Mouse (Mus musculus) forebrain, embryonic 11.5 days (tissue): ENCODE results near the gene Galnt2. TPM values are rescaled to one million over a fixed set of nuclear protein-coding genes. Genes with fewer than 3 reads are reported as not detected.

Experiments
- ATAC-seq: fragments of 200-750 bp; cut with Nextera tagmentation; replicated peaks from 2 replicates; pipeline ENCODE4 v1.8.0; 2017; ENCODE audit warnings: moderate TSS enrichment; ENCODE audit not compliant: low FRiP score
- DNase-seq: peaks from one replicate; pipeline ENCODE4 v3.0.0-alpha.2; 2017; ENCODE audit warnings: low spot score
- H3K27ac ChIP-seq: fragments of 300-500 bp; sonication (generic); 2 replicates; pipeline ENCODE4 v1.5.1; 2014; ENCODE audit warnings: low read depth, low read length
- H3K27me3 ChIP-seq: fragments of 300-500 bp; sonication (generic); 2 replicates; pipeline ENCODE4 v1.6.1; 2014; ENCODE audit warnings: mild to moderate bottlenecking, low read length, mixed read lengths; ENCODE audit not compliant: control insufficient read depth, insufficient read depth
- H3K36me3 ChIP-seq: fragments of 300-500 bp; sonication (generic); 2 replicates; pipeline ENCODE4 v1.6.1; 2014; ENCODE audit warnings: mild to moderate bottlenecking, low read length, moderate library complexity, mixed read lengths; ENCODE audit not compliant: control insufficient read depth, insufficient read depth
- H3K4me1 ChIP-seq: fragments of 300-500 bp; sonication (generic); replicated peaks from 2 replicates; pipeline ENCODE4 v1.6.1; 2014; ENCODE audit warnings: low read length, mixed read lengths; ENCODE audit not compliant: control insufficient read depth, insufficient read depth
- H3K4me2 ChIP-seq: fragments of 300-500 bp; sonication (generic); 2 replicates; pipeline ENCODE4 v1.6.1; 2014; ENCODE audit warnings: low read depth, mild to moderate bottlenecking, low read length, moderate library complexity, mixed read lengths; ENCODE audit not compliant: severe bottlenecking
- H3K4me3 ChIP-seq: fragments of 300-500 bp; sonication (generic); 2 replicates; pipeline ENCODE4 v1.5.1; 2014; ENCODE audit warnings: low read depth, low read length
- H3K9ac ChIP-seq: fragments of 300-500 bp; sonication (generic); 2 replicates; pipeline ENCODE4 v1.6.1; 2014; ENCODE audit warnings: low read length
- H3K9me3 ChIP-seq: fragments of 300-500 bp; sonication (generic); 2 replicates; pipeline ENCODE4 v1.6.1; 2016; ENCODE audit warnings: low read length, mixed read lengths; ENCODE audit not compliant: control insufficient read depth
- WGBS: fragments of 180-500 bp; shearing (Covaris S2); extraction: QIAGEN DNeasy Blood & Tissue Kit; methylation state at CpG from one replicate; pipeline ENCODE4 v1.1.7; 2014; 5-methylcytosine and 5-hydroxymethylcytosine counted together
- polyA plus RNA-seq: library from polyadenylated mRNA; unstranded; fragments of >200 nt; fragmentation: Nextera tagmentation; extraction: Ambion mirVana; gene quantifications from 2 replicates; pipeline ENCODE4 v1.2.1, GENCODE M21; 2014

Gene Galnt2
- polyA plus RNA-seq, 1 experiment from 2014 or later = 83.7 TPM

GRCm38 (mm10) chr8:124386225-124386899 is 155.2 kb downstream of the Galnt2 start:
- DNase-seq (no peak), ATAC-seq (no peak)
- no peaks in the 10 kb centered on the region for H3K9me3 ChIP-seq
- H3K27ac ChIP-seq = no peak overlapping the region
- 91% methylated on average over 23 of the region's 23 CpGs for WGBS
- no peaks in the 10 kb centered on the region for H3K27me3 ChIP-seq
- H3K36me3 ChIP-seq = no peaks in the 10 kb centered on the region
- H3K4me2 ChIP-seq = no peak overlapping the region
- H3K9ac ChIP-seq = no peak overlapping the region
- H3K4me3 ChIP-seq = no peak overlapping the region
- no peaks in the 10 kb centered on the region for H3K4me1 ChIP-seq

- Histone ChIP-seq H3K36me3 (no peaks in the 10 kb centered on the region), H3K27me3 (no peaks in the 10 kb centered on the region), H3K4me1 (no peaks in the 10 kb centered on the region), H3K4me2 (no peak overlapping the region), H3K4me3 (no peak overlapping the region), H3K9me3 (no peaks in the 10 kb centered on the region), H3K9ac (no peak overlapping the region), H3K27ac (no peak overlapping the region)
- no peak for DNase-seq
- WGBS = 88% methylated on average over 11 of the region's 11 CpGs
- no peak for ATAC-seq
These were observed 158.3 kb downstream of the Galnt2 start for GRCm38 (mm10) chr8:124389495-124389894.

- H3K27me3 ChIP-seq = no peaks in the 10 kb centered on the region
These were observed 160.0 kb downstream of the Galnt2 start for GRCm38 (mm10) chr8:124391191-124391590.

GRCm38 (mm10) chr8:124392271-124393012 is 161.3 kb downstream of the Galnt2 start:
- no peak for DNase-seq
- 63% methylated on average over 10 of the region's 10 CpGs for WGBS

More at GRCm38 (mm10) chr8:124391191-124391590, 160.0 kb downstream of the Galnt2 start:
- H3K9ac ChIP-seq = no peak overlapping the region
- no peaks in the 10 kb centered on the region for H3K36me3 ChIP-seq
- H3K4me2 ChIP-seq = no peak overlapping the region
- no peak overlapping the region for H3K27ac ChIP-seq
- ATAC-seq = no peak
- no peak for DNase-seq
- no peaks in the 10 kb centered on the region for H3K4me1 ChIP-seq
- no peak overlapping the region for H3K4me3 ChIP-seq
- WGBS = 90% methylated on average over 7 of the region's 7 CpGs
- H3K9me3 ChIP-seq = no peaks in the 10 kb centered on the region

GRCm38 (mm10) chr8:124393013-124393412 is 161.8 kb downstream of the Galnt2 start:
- Histone ChIP-seq H3K4me1 (no peaks in the 10 kb centered on the region), H3K9ac (no peak overlapping the region), H3K4me3 (no peak overlapping the region), H3K27ac (no peak overlapping the region), H3K9me3 (no peaks in the 10 kb centered on the region), H3K36me3 (no peaks in the 10 kb centered on the region), H3K27me3 (no peaks in the 10 kb centered on the region), H3K4me2 (no peak overlapping the region)
- ATAC-seq (no peak), DNase-seq (no peak)
- 79% methylated on average over 5 of the region's 5 CpGs for WGBS

More at GRCm38 (mm10) chr8:124392271-124393012, 161.3 kb downstream of the Galnt2 start:
- Histone ChIP-seq H3K4me1 (no peaks in the 10 kb centered on the region), H3K9ac (no peak overlapping the region), H3K27ac (no peak overlapping the region), H3K4me3 (no peak overlapping the region), H3K36me3 (no peaks in the 10 kb centered on the region), H3K9me3 (no peaks in the 10 kb centered on the region), H3K27me3 (no peaks in the 10 kb centered on the region), H3K4me2 (no peak overlapping the region)
- ATAC-seq = no peak

- no peaks in the 10 kb centered on the region for H3K36me3 ChIP-seq
- no peak overlapping the region for H3K9ac ChIP-seq
- H3K4me1 ChIP-seq = no peaks in the 10 kb centered on the region
- no peak overlapping the region for H3K27ac ChIP-seq
- DNase-seq (no peak), ATAC-seq (no peak)
- no peak overlapping the region for H3K4me2 ChIP-seq
- WGBS = 88% methylated on average over 4 of the region's 4 CpGs
- no peak overlapping the region for H3K4me3 ChIP-seq
- H3K9me3 ChIP-seq = no peaks in the 10 kb centered on the region
- H3K27me3 ChIP-seq = no peaks in the 10 kb centered on the region
These were observed 162.7 kb downstream of the Galnt2 start for GRCm38 (mm10) chr8:124393927-124394326.

GRCm38 (mm10) chr8:124394951-124395350 is 163.8 kb downstream of the Galnt2 start:
- no peaks in the 10 kb centered on the region for H3K36me3 ChIP-seq
- H3K4me3 ChIP-seq = no peak overlapping the region
- H3K9ac ChIP-seq = no peak overlapping the region
- DNase-seq (no peak), ATAC-seq (no peak)
- H3K4me1 ChIP-seq = 0 out of 2 replicates have a peak, but pooled peaks cover 2% of the 10 kb centered on the region
- 89% methylated on average over 7 of the region's 7 CpGs for WGBS
- no peak overlapping the region for H3K4me2 ChIP-seq
- H3K27me3 ChIP-seq = no peaks in the 10 kb centered on the region
- no peaks in the 10 kb centered on the region for H3K9me3 ChIP-seq
- no peak overlapping the region for H3K27ac ChIP-seq
